Mouse (Mus musculus) spleen, adult 2 months (tissue): ENCODE results near the gene Tmem150c.

Experiments
- CTCF ChIP-seq: fragments of 200-500 bp; IDR thresholded peaks from 2 replicates; pipeline ENCODE4 v1.5.1; 2011; ENCODE audit warnings: mild to moderate bottlenecking, inconsistent platforms; ENCODE audit not compliant: insufficient read depth, insufficient read length, insufficient replicate concordance; ENCODE audit errors: extremely low read depth
- POLR2A ChIP-seq: fragments of 200-500 bp; IDR thresholded peaks from 2 replicates; pipeline ENCODE4 v1.6.1; 2011; ENCODE audit warnings: low read depth, low read length, inconsistent platforms

DNA sequence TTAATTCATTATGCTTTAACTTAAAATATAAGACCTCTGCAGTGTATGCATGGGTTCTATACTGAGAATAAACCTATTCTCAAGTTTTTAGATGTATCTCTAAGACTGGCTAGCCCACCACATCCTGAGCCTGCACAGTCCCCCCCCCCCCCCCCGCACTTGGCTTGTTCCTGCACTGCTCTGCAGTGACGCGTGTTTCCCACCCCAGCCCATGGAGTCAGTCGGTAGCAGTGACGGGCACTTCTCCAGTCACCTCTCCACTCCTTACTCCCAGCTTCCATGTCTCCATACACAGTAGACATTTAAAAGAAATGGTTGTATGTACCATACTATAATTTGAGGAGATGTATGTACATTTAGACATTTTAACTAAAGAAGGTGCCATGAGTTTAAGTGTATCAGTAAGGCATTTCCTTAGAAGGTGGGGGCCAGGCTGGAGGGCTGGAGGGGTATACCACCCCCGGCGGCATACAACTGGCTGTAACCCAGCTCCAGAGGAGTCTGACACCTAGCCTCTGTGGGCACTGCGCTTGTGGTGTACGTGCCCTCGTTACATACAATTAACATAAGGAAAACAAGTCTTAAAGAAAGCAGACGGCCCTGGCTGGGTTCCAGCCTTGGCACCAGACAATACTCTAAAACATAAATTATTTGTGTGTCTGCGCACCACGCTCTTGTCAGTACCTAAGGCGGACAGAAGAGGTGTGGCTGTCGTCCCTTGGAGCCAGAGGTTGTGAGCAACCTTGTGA, 102.0 kb downstream of the Tmem150c start:
- TF ChIP-seq CTCF (no peak), POLR2A (no peak)
